Mouse (Mus musculus): ENCODE results near the gene Saysd1. TPM values are rescaled to one million over a fixed set of nuclear protein-coding genes. Genes with fewer than 3 reads are reported as not detected.

The Saysd1 gene
- total RNA-seq, 1 experiment: 7.2 TPM

- peaks cover 0 to 22% of the 10 kb centered on the region in 2 experiments; a peak in 2 of 4 replicates for H3K4me1 ChIP-seq (ENCODE audit: control insufficient read depth in 2 of 2, insufficient read depth in 2 of 2, low read length in 2 of 2, poor library complexity in 1 of 2)
- H3K4me3 ChIP-seq (ENCODE audit: insufficient read depth in 1 of 2, low read depth in 1 of 2, low read length in 2 of 2, poor library complexity in 1 of 2, severe bottlenecking in 1 of 2): no peak overlapping the region
- TF ChIP-seq CHD2 (IDR thresholded peaks at IDR 0.05; ENCODE audit: low read depth, low read length): no peak
- TF ChIP-seq MAFK (IDR thresholded peaks at IDR 0.05; ENCODE audit: insufficient read depth, low read depth, low read length): 0 out of 2 replicates have a peak, but pooled peaks have one; percentile 33
- no peak overlapping the region for H3K27ac ChIP-seq (ENCODE audit: insufficient read depth, low read depth, low read length, poor library complexity, severe bottlenecking)
- H3K9ac ChIP-seq (ENCODE audit: insufficient read depth, low read depth, low read length, poor library complexity, severe bottlenecking): no peak overlapping the region
- H3K9me3 ChIP-seq (ENCODE audit: control insufficient read depth, insufficient read depth, low read depth, low read length): no peaks in the 10 kb centered on the region
- no peak for DNase-seq (ENCODE audit: low read depth, low spot score)
- in situ Hi-C loops (cut with MboI; ENCODE audit: low sequenced_read_pairs in 2 of 2, unreplicated experiment in 2 of 2): no loop called here
- peaks cover 8% of the 10 kb centered on the region for H3K36me3 ChIP-seq (ENCODE audit: control insufficient read depth, insufficient read depth, low read length, poor library complexity, severe bottlenecking)
Observed at GRCm38 (mm10) chr14:20134965-20135671, 3.2 kb downstream of the Saysd1 start.

- DNase-seq (ENCODE audit: low read depth, low spot score): no peak
- Histone ChIP-seq H3K9me3 (ENCODE audit: control insufficient read depth, insufficient read depth, low read depth, low read length) (no peaks in the 10 kb centered on the region), H3K9ac (ENCODE audit: insufficient read depth, low read depth, low read length, poor library complexity, severe bottlenecking) (no peak overlapping the region), H3K27ac (ENCODE audit: insufficient read depth, low read depth, low read length, poor library complexity, severe bottlenecking) (no peak overlapping the region), H3K4me1 (ENCODE audit: control insufficient read depth in 2 of 2, insufficient read depth in 2 of 2, low read length in 2 of 2, poor library complexity in 1 of 2) (peaks cover 0 to 6% of the 10 kb centered on the region in 2 experiments; a peak in 1 of 4 replicates), H3K36me3 (ENCODE audit: control insufficient read depth, insufficient read depth, low read length, poor library complexity, severe bottlenecking) (no peaks in the 10 kb centered on the region), H3K4me3 (ENCODE audit: insufficient read depth in 1 of 2, low read depth in 1 of 2, low read length in 2 of 2, poor library complexity in 1 of 2, severe bottlenecking in 1 of 2) (no peak overlapping the region)
- no peak for TF ChIP-seq CHD2 (IDR thresholded peaks at IDR 0.05; ENCODE audit: low read depth, low read length)
- no peak for TF ChIP-seq HCFC1 (IDR thresholded peaks at IDR 0.05; ENCODE audit: borderline replicate concordance, insufficient read depth, low read length)
- TF ChIP-seq MAFK (IDR thresholded peaks at IDR 0.05; ENCODE audit: insufficient read depth, low read depth, low read length): no peak
- no peak for TF ChIP-seq ZNF384 (IDR thresholded peaks at IDR 0.05; ENCODE audit: low read depth, low read length)
- TF ChIP-seq ZC3H11A (IDR thresholded peaks at IDR 0.05; ENCODE audit: borderline replicate concordance, low read depth, low read length): no peak
- in situ Hi-C loops (cut with MboI; ENCODE audit: low sequenced_read_pairs in 2 of 2, unreplicated experiment in 2 of 2): loop anchor here (10.0 kb wide), 2 partner anchors 57 to 107 kb away; partner anchors contain the start of gene Kcnk5 (in 1 of the 2)
Observed at GRCm38 (mm10) chr14:20128162-20128561, 10.2 kb downstream of the Saysd1 start.

DNA sequence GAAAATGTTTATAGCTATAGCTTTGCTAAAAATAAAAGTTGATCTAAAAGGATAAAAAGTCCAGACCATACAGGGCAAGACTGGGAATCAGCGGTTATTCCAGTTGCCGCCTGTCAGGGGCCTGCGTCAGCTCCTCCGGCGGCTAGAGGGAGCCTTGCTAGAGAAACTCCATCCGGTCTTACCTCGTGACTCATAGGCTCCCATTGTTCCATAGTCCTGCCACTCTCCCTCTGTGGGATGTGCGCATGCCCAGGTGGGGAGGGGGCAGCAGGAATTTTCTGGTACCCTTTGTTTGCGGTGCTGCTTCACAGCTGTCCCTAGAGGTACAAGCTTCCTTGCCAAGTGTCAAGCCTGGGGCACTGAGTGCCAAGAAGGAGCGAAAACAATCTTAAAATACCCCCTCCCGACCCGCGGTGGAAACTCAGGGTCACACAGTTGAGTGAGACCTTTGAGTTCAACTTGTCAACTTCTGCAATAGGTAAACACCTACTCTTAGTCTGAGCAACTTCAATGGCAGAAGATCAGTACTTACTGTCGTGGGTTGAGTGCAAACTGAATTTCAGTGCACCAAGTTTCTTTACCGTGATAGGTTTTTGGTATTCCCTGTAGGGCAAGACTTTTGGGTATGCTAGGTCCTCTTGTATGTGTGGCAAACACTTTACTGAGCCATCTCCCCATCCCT lies 10.8 kb downstream of the Saysd1 start:
- no peaks in the 10 kb centered on the region for H3K9me3 ChIP-seq (ENCODE audit: control insufficient read depth, insufficient read depth, low read depth, low read length)
- DNase-seq (ENCODE audit: low read depth, low spot score): peak; percentile 69
- H3K36me3 ChIP-seq (ENCODE audit: control insufficient read depth, insufficient read depth, low read length, poor library complexity, severe bottlenecking): no peaks in the 10 kb centered on the region
- H3K4me1 ChIP-seq (ENCODE audit: control insufficient read depth in 2 of 2, insufficient read depth in 2 of 2, low read length in 2 of 2, poor library complexity in 1 of 2): peaks cover 0 to 6% of the 10 kb centered on the region in 2 experiments; a peak in 1 of 4 replicates
- in situ Hi-C loops (cut with MboI; ENCODE audit: low sequenced_read_pairs in 2 of 2, unreplicated experiment in 2 of 2): loop anchor here (10.0 kb wide), 2 partner anchors 57 to 107 kb away; partner anchors contain the start of gene Kcnk5 (in 1 of the 2)
- no peak overlapping the region for H3K27ac ChIP-seq (ENCODE audit: insufficient read depth, low read depth, low read length, poor library complexity, severe bottlenecking)
- peak overlapping the region; percentile 41; the same call in 1 of the 2 replicates for H3K9ac ChIP-seq (ENCODE audit: insufficient read depth, low read depth, low read length, poor library complexity, severe bottlenecking)
- H3K4me3 ChIP-seq (ENCODE audit: insufficient read depth in 1 of 2, low read depth in 1 of 2, low read length in 2 of 2, poor library complexity in 1 of 2, severe bottlenecking in 1 of 2): peak overlapping the region in 1 of 2 experiments; percentile 53; a peak in 2 of 4 replicates
- TF ChIP-seq HCFC1 (IDR thresholded peaks at IDR 0.05; ENCODE audit: borderline replicate concordance, insufficient read depth, low read length) (no peak), ZNF384 (IDR thresholded peaks at IDR 0.05; ENCODE audit: low read depth, low read length) (no peak), MAFK (IDR thresholded peaks at IDR 0.05; ENCODE audit: insufficient read depth, low read depth, low read length) (no peak), CHD2 (IDR thresholded peaks at IDR 0.05; ENCODE audit: low read depth, low read length) (no peak), ZC3H11A (IDR thresholded peaks at IDR 0.05; ENCODE audit: borderline replicate concordance, low read depth, low read length) (no peak)

GRCm38 (mm10) chr14:20120868-20121267 lies 17.5 kb downstream of the Saysd1 start:
- in situ Hi-C loops (cut with MboI; ENCODE audit: low sequenced_read_pairs in 2 of 2, unreplicated experiment in 2 of 2): loop anchor here (10.0 kb wide), 2 partner anchors 64 to 114 kb away; partner anchors contain the start of gene Kcnk5 (in 1 of the 2)
- no peak overlapping the region for H3K27ac ChIP-seq (ENCODE audit: insufficient read depth, low read depth, low read length, poor library complexity, severe bottlenecking)
- 0 out of 4 replicates have a peak overlapping the region, but pooled peaks of 1 of the 2 experiments have one; percentile 33 for H3K4me3 ChIP-seq (ENCODE audit: insufficient read depth in 1 of 2, low read depth in 1 of 2, low read length in 2 of 2, poor library complexity in 1 of 2, severe bottlenecking in 1 of 2)
- peaks cover 2 to 9% of the 10 kb centered on the region in 2 experiments; a peak in 3 of 4 replicates for H3K4me1 ChIP-seq (ENCODE audit: control insufficient read depth in 2 of 2, insufficient read depth in 2 of 2, low read length in 2 of 2, poor library complexity in 1 of 2)
- no peaks in the 10 kb centered on the region for H3K9me3 ChIP-seq (ENCODE audit: control insufficient read depth, insufficient read depth, low read depth, low read length)
- H3K36me3 ChIP-seq (ENCODE audit: control insufficient read depth, insufficient read depth, low read length, poor library complexity, severe bottlenecking): no peaks in the 10 kb centered on the region
- TF ChIP-seq HCFC1 (IDR thresholded peaks at IDR 0.05; ENCODE audit: borderline replicate concordance, insufficient read depth, low read length) (no peak), MAFK (IDR thresholded peaks at IDR 0.05; ENCODE audit: insufficient read depth, low read depth, low read length) (no peak), ZC3H11A (IDR thresholded peaks at IDR 0.05; ENCODE audit: borderline replicate concordance, low read depth, low read length) (no peak), CHD2 (IDR thresholded peaks at IDR 0.05; ENCODE audit: low read depth, low read length) (no peak), ZNF384 (IDR thresholded peaks at IDR 0.05; ENCODE audit: low read depth, low read length) (no peak)
- H3K9ac ChIP-seq (ENCODE audit: insufficient read depth, low read depth, low read length, poor library complexity, severe bottlenecking): no peak overlapping the region
- no peak for DNase-seq (ENCODE audit: low read depth, low spot score)

Data from ES-E14 (cell line).